Mouse (Mus musculus): Measurements from ENCODE around the gene Fbxo9.

Gene Fbxo9

DNA sequence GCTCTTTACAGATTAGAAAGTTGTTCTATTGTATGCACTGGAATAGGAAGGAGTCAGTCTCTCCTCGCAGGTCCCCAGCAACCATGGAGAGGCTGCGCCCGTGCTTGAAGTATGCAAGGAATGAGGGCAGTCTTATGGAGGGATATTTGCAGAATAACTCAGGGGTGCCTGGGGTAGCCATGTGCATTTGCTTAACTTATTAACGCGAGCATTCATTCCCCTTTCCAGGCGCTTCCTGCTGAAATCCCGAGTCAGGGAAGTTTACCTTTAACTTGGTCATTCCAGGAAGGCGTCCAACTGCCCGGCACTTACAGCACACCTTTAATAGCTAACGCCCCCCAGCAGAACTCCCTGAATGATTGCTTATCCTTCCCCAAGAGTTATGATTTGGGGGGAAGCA, 44.7 kb downstream of the Fbxo9 start:
- DNase-seq, result peak; percentile 55

DNA sequence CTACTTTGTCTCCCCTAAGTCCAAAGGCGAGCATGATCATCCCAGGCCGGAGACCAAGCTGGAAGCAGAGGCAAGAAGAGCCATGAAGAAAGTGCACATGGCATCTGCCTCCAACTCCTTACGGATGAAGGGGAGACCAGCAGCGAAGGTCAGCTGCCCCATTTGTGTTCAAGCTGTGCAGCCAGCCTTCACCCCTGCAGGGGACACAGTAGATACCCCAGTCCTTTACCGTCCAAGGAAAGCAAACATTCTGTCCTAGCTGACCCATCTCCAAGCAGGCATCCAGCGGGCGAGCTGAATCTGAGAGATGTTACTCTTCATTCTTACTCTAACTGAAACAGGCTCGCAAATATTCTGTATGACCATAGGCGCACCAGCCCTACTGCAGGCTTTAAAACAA, 46.5 kb downstream of the Fbxo9 start:
- DNase-seq, result no peak

- no peak for DNase-seq
Observed at GRCm38 (mm10) chr9:78059525-78060120, 49.2 kb downstream of the Fbxo9 start.

- DNase-seq, result no peak
Observed at GRCm38 (mm10) chr9:78054298-78054697, 54.6 kb downstream of the Fbxo9 start.

GRCm38 (mm10) chr9:78053821-78054220, 55.0 kb downstream of the Fbxo9 start:
- DNase-seq, result no peak

- DNase-seq, result peak; percentile 19
Observed at GRCm38 (mm10) chr9:78051677-78052076, 57.2 kb downstream of the Fbxo9 start, which contains the start of gene Gcm1. Gcm1 (plus strand) TSS chr9:78051924.

DNA sequence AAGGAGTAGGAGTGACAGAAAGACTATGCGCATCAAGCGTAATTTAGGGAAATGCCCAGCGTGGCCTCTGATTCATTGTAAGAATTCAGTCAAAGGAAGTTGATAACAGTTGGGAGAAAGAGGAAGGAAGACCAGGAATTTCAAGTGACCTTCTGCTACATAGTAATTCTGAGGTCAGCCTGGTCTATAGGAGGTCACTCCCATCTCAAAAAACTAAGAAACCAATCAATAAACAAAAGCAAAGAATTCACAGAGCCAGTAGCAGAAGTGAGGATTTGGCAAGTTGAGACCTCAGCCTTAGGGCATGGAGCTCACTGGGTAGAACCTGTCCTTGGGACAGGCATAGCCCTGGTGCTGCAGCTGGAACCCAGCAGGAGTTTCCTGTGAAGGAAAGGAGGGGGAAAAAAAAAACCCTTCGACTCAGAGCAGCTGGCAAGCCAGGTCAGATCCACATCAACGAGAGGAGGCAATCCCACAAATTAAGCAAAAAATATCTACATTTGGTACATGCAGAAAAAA, 58.4 kb downstream of the Fbxo9 start:
- no peak for DNase-seq

- peak; percentile 40 for DNase-seq
Observed at GRCm38 (mm10) chr9:78046755-78047154, 62.1 kb downstream of the Fbxo9 start.

GRCm38 (mm10) chr9:78045171-78045570, 63.7 kb downstream of the Fbxo9 start:
- DNase-seq, result peak; percentile 29

DNA sequence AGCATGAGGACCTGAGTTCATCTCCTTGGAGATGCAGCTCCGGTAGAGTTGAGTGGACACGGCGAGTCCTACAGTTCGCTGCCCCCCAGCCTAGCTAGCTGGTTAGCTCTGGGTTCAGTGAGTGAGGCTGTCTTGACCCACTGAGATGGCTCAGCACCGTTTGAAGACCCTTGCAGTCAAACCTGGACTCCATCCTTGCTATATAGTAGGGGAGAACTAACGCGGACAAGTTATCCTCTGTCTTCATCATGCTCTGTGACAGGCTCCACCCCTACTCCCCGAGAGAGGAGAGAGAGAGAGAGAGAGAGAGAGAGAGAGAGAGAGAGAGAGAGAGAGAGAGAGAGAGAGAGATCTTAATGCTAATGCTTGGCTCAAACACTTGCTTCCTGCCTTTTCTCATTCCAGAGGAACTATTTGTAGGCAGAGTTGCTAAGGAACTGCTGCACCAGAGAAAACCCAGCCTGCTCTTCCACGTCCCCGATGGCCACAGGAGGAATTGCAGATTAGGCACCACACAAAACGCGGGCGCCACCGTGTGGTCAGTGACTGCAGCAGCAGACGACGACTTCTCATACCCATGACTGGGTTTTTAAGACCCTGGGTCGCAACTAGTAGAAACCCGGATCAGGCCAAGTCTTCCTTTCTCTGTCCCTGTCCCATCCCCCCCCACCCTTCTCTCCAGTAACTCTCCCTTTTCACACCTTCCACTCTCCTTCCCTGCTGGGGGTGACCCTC, 69.9 kb downstream of the Fbxo9 start:
- peak; percentile 87 for DNase-seq

GRCm38 (mm10) chr9:78035831-78036230, 73.0 kb downstream of the Fbxo9 start:
- no peak for DNase-seq

GRCm38 (mm10) chr9:78035296-78035695, 73.6 kb downstream of the Fbxo9 start:
- peak; percentile 34 for DNase-seq

DNA sequence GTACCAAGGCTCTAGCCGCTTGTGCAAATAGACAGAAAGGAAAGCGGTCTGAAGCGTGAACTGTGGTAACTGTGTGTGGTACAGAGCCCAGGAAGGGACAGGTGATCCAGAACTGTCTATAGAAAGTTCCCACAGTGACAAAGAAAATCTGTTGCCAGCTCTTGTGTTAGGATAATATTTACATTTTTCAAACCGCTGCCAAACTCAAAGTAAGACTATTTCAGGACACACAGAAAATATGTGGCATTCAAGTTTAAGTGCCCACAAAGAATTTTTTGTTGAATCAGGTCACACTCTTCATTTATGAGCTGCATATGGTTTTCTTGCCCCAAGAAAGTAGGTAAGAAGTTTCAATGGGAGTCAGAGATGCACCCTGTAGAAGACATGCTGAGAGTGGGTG, 75.9 kb downstream of the Fbxo9 start:
- no peak for DNase-seq

All from kidney, postnatal 10 days (tissue).